Mouse (Mus musculus) cerebellum, adult 2 months (tissue): ENCODE measurements at regions not wholly inside any gene's neighbourhood (a gene's known extent, or its start where the extent isn't known, plus 50 kb on each side); places are given as distances from the start of the nearest gene placed in this dataset.

ENCODE experiments used
- DNase-seq, 2 experiments: peaks; one replicate each; pipeline ENCODE4 v3.0.0; 2021
- H3K27ac ChIP-seq: fragments of 200-500 bp; 2 replicates; pipeline ENCODE4 v1.5.1; 2012; ENCODE audit warnings: low read length, control low read depth, inconsistent platforms; ENCODE audit not compliant: insufficient read depth
- H3K27me3 ChIP-seq: fragments of 200-500 bp; 2 replicates; pipeline ENCODE4 v1.6.1; 2012; ENCODE audit warnings: inconsistent platforms, mild to moderate bottlenecking, low read length, moderate library complexity; ENCODE audit not compliant: control insufficient read depth, insufficient read depth
- H3K4me1 ChIP-seq: fragments of 200-500 bp; 2 replicates; pipeline ENCODE4 v1.6.1; 2011; ENCODE audit warnings: low read length; ENCODE audit not compliant: control insufficient read depth, insufficient read depth
- H3K4me3 ChIP-seq: fragments of 200-500 bp; replicated peaks from 2 replicates; pipeline ENCODE3; 2011; ENCODE audit warnings: mild to moderate bottlenecking, low read depth, low read length, control low read depth; ENCODE audit not compliant: insufficient read depth
- CTCF ChIP-seq: fragments of 200-500 bp; IDR thresholded peaks from 2 replicates; pipeline ENCODE4 v1.5.1; 2011; ENCODE audit warnings: low read depth, mild to moderate bottlenecking, control low read depth, low read length, moderate library complexity, borderline replicate concordance; ENCODE audit not compliant: insufficient read depth
- POLR2A ChIP-seq: fragments of 200-500 bp; IDR thresholded peaks from 2 replicates; pipeline ENCODE4 v1.6.1; 2011; ENCODE audit warnings: low read length, control low read depth, borderline replicate concordance; ENCODE audit not compliant: insufficient read depth
- WGBS: fragments of 180-500 bp; shearing (Covaris S2); methylation state at CpG from one replicate; pipeline ENCODE4 v1.1.7; 2018; 5-methylcytosine and 5-hydroxymethylcytosine counted together

GRCm38 (mm10) chr8:87035996-87036395, 150.9 kb upstream of the N4bp1 start:
- no peaks in the 10 kb centered on the region; the same call in 1 of the 2 replicates for H3K4me1 ChIP-seq
- DNase-seq = no peak
- no peaks in the 10 kb centered on the region for H3K27me3 ChIP-seq
- WGBS = 85% methylated on average over 10 of the region's 10 CpGs
- H3K27ac ChIP-seq = no peak overlapping the region
- TF ChIP-seq CTCF (no peak), POLR2A (no peak)
- H3K4me3 ChIP-seq = no peak overlapping the region

- Histone ChIP-seq H3K27ac (no peak overlapping the region), H3K27me3 (no peaks in the 10 kb centered on the region), H3K4me1 (no peaks in the 10 kb centered on the region), H3K4me3 (no peak overlapping the region)
- no peak for DNase-seq
- TF ChIP-seq POLR2A (no peak), CTCF (no peak)
- WGBS = 95% methylated on average over 1 of the region's 1 CpGs
Observed at GRCm38 (mm10) chr8:87028171-87028570, 143.1 kb upstream of the N4bp1 start.

GRCm38 (mm10) chr8:87025946-87026345, 140.9 kb upstream of the N4bp1 start:
- H3K4me1 ChIP-seq = no peaks in the 10 kb centered on the region
- no peaks in the 10 kb centered on the region for H3K27me3 ChIP-seq
- 29% methylated on average over 1 of the region's 1 CpGs for WGBS
- no peak for DNase-seq
- TF ChIP-seq CTCF (no peak), POLR2A (no peak)
- H3K4me3 ChIP-seq = no peak overlapping the region
- no peak overlapping the region for H3K27ac ChIP-seq

GRCm38 (mm10) chr8:87019795-87020194, 134.7 kb upstream of the N4bp1 start:
- no peaks in the 10 kb centered on the region for H3K4me1 ChIP-seq
- DNase-seq = no peak
- no peak overlapping the region for H3K4me3 ChIP-seq
- no peak for TF ChIP-seq CTCF
- no peak for TF ChIP-seq POLR2A
- 98% methylated on average over 3 of the region's 3 CpGs for WGBS
- H3K27ac ChIP-seq = no peak overlapping the region
- H3K27me3 ChIP-seq = no peaks in the 10 kb centered on the region

GRCm38 (mm10) chr8:86975546-86975945, 90.5 kb upstream of the N4bp1 start:
- WGBS = 91% methylated on average over 1 of the region's 1 CpGs
- TF ChIP-seq CTCF (no peak), POLR2A (no peak)
- Histone ChIP-seq H3K4me1 (no peaks in the 10 kb centered on the region), H3K27me3 (no peaks in the 10 kb centered on the region), H3K4me3 (no peak overlapping the region), H3K27ac (no peak overlapping the region)
- DNase-seq = no peak

GRCm38 (mm10) chr8:86971736-86972135, 86.7 kb upstream of the N4bp1 start:
- 96% methylated on average over 3 of the region's 3 CpGs for WGBS
- Histone ChIP-seq H3K27me3 (no peaks in the 10 kb centered on the region), H3K4me3 (no peak overlapping the region), H3K4me1 (no peaks in the 10 kb centered on the region), H3K27ac (no peak overlapping the region)
- TF ChIP-seq CTCF = no peak
- no peak for TF ChIP-seq POLR2A
- DNase-seq = no peak

GRCm38 (mm10) chr8:86969051-86969450, 84.0 kb upstream of the N4bp1 start:
- Histone ChIP-seq H3K27ac (no peak overlapping the region), H3K27me3 (no peaks in the 10 kb centered on the region), H3K4me3 (no peak overlapping the region), H3K4me1 (no peaks in the 10 kb centered on the region)
- WGBS = 93% methylated on average over 2 of the region's 2 CpGs
- DNase-seq = no peak
- no peak for TF ChIP-seq CTCF
- TF ChIP-seq POLR2A = no peak

GRCm38 (mm10) chr8:86967891-86968311, 82.8 kb upstream of the N4bp1 start:
- no peak for TF ChIP-seq CTCF
- no peak for TF ChIP-seq POLR2A
- no peak overlapping the region for H3K4me3 ChIP-seq
- no peaks in the 10 kb centered on the region for H3K4me1 ChIP-seq
- H3K27me3 ChIP-seq = no peaks in the 10 kb centered on the region
- H3K27ac ChIP-seq = no peak overlapping the region
- no peak for DNase-seq
- WGBS = 22% methylated on average over 3 of the region's 3 CpGs
